8 mouse cellular contexts compared by ENCODE assay signal in the genomic region with DNA sequence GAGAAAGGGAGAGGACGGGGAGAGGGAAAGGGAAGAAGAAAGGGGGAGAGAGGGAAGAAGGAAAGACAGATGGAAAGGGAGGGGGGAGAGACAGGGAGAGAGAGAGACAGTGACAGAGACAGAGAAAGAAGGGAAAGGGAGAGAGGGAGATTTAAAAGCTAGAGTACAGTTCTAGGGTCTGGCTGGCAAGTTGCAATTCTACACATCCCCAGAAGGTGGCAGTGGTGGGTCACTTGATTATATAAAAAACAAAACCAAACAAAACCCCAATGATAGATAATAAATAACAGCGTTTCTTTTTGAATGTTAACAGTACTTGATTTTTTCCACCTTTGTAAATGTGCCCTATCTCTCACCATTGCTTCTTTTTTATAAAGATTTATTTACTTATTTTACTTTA. TPM values are rescaled to one million over a fixed set of nuclear protein-coding genes. Genes with fewer than 3 reads are reported as not detected.
DNase-seq lines count a peak whose midpoint lies in the region; ATAC-seq and TF ChIP-seq lines count a peak whose summit lies in the region.

No protein-coding gene starts in this region.

- H3K79me2 ChIP-seq in C2C12 (ENCODE audit: control insufficient read depth, insufficient read depth): no peaks in the 10 kb centered on the region

- H3K9me3 ChIP-seq in heart, embryonic 12.5 days (replicated peaks): no peaks in the 10 kb centered on the region
- no peaks in the 10 kb centered on the region for H3K9me3 ChIP-seq in embryonic facial prominence, embryonic 14.5 days (ENCODE audit: control insufficient read depth, low read length)
- no peaks in the 10 kb centered on the region for H3K9me3 ChIP-seq in midbrain, embryonic 11.5 days (ENCODE audit: control insufficient read depth, low read length)

- H3K4me3 ChIP-seq in heart, embryonic 12.5 days: no peak overlapping the region
- no peak overlapping the region for H3K4me3 ChIP-seq in C2C12 (ENCODE audit: insufficient read depth, poor library complexity, severe bottlenecking)
- H3K4me3 ChIP-seq in embryonic facial prominence, embryonic 14.5 days (ENCODE audit: low read depth, low read length): no peak overlapping the region
- H3K4me3 ChIP-seq in midbrain, embryonic 11.5 days (ENCODE audit: low read depth, low read length): no peak overlapping the region

- no peak overlapping the region for H3ac ChIP-seq in C2C12 (ENCODE audit: control insufficient read depth, insufficient read length, low read depth)

- no peak overlapping the region for H3K27ac ChIP-seq in heart, embryonic 12.5 days (ENCODE audit: poor library complexity, severe bottlenecking)
- H3K27ac ChIP-seq in embryonic facial prominence, embryonic 14.5 days (replicated peaks; ENCODE audit: low read depth, low read length): no peak overlapping the region
- H3K27ac ChIP-seq in midbrain, embryonic 11.5 days (ENCODE audit: low read depth, low read length): no peak overlapping the region

- no peaks in the 10 kb centered on the region for H3K36me3 ChIP-seq in heart, embryonic 12.5 days
- H3K36me3 ChIP-seq in C2C12 (ENCODE audit: control insufficient read depth, insufficient read depth): no peaks in the 10 kb centered on the region
- peaks cover 13% of the 10 kb centered on the region; the same call in 1 of the 2 replicates for H3K36me3 ChIP-seq in embryonic facial prominence, embryonic 14.5 days (ENCODE audit: control insufficient read depth, insufficient read depth, low read length)
- H3K36me3 ChIP-seq in midbrain, embryonic 11.5 days (ENCODE audit: control insufficient read depth, insufficient read depth, low read length): no peaks in the 10 kb centered on the region
- no peaks in the 10 kb centered on the region; the same call in none of the 2 replicates for H3K36me3 ChIP-seq in splenic B cell, adult 2 months (ENCODE audit: control insufficient read depth, insufficient read depth, low read length, poor library complexity, severe bottlenecking)

- no peak for ATAC-seq in heart, embryonic 12.5 days (ENCODE audit: insufficient number of reproducible peaks, low FRiP score)
- 0 out of 2 replicates have a peak, but pooled peaks have one; percentile 41 for ATAC-seq in embryonic facial prominence, embryonic 14.5 days (ENCODE audit: low read depth)
- ATAC-seq in midbrain, embryonic 11.5 days (ENCODE audit: low FRiP score): no peak

- peak; percentile 14 for TF ChIP-seq CTCF in C2C12 (IDR thresholded peaks at IDR 0.05; ENCODE audit: control insufficient read depth, insufficient read depth, insufficient read length)

- H3K79me3 ChIP-seq in C2C12 (ENCODE audit: low read depth): no peaks in the 10 kb centered on the region

- peak; percentile 65 for DNase-seq in heart, adult 8-10 months (ENCODE audit: low spot score)
- peak; percentile 45 for DNase-seq in adrenal gland, adult 2 months
- no peak for DNase-seq in embryonic facial prominence, embryonic 14.5 days (ENCODE audit: low spot score)
- DNase-seq in layer of hippocampus, postnatal 10 days (ENCODE audit: low spot score in 2 of 2): peak; percentile 72 to 79
- peak; percentile 92 for DNase-seq in midbrain, embryonic 11.5 days (ENCODE audit: low spot score, missing footprints)
- peak; percentile 76 for DNase-seq in splenic B cell, adult 2 months (ENCODE audit: low read depth, low spot score)

- no peak overlapping the region for H3K9ac ChIP-seq in heart, embryonic 12.5 days
- no peak overlapping the region for H3K9ac ChIP-seq in embryonic facial prominence, embryonic 14.5 days (ENCODE audit: low read depth, low read length)
- no peak overlapping the region for H3K9ac ChIP-seq in midbrain, embryonic 11.5 days (ENCODE audit: low read length)

- 0 out of 2 replicates have a peak, but pooled peaks cover 5% of the 10 kb centered on the region for H3K4me1 ChIP-seq in heart, embryonic 12.5 days (replicated peaks)
- no peaks in the 10 kb centered on the region for H3K4me1 ChIP-seq in embryonic facial prominence, embryonic 14.5 days (ENCODE audit: control insufficient read depth, insufficient read depth, low read length)
- no peaks in the 10 kb centered on the region for H3K4me1 ChIP-seq in midbrain, embryonic 11.5 days (ENCODE audit: control insufficient read depth, insufficient read depth, low read length)

- no peaks in the 10 kb centered on the region for H3K27me3 ChIP-seq in heart, embryonic 12.5 days (replicated peaks)
- H3K27me3 ChIP-seq in C2C12 (ENCODE audit: control insufficient read depth, insufficient read depth, insufficient read length): no peaks in the 10 kb centered on the region
- H3K27me3 ChIP-seq in embryonic facial prominence, embryonic 14.5 days (replicated peaks; ENCODE audit: control insufficient read depth, insufficient read depth, low read length): no peaks in the 10 kb centered on the region
- no peaks in the 10 kb centered on the region for H3K27me3 ChIP-seq in midbrain, embryonic 11.5 days (ENCODE audit: control insufficient read depth, insufficient read depth, low read length)
- H3K27me3 ChIP-seq in splenic B cell, adult 2 months (ENCODE audit: control insufficient read depth, insufficient read depth, low read length, poor library complexity, severe bottlenecking): no peaks in the 10 kb centered on the region

- H3K4me2 ChIP-seq in heart, embryonic 12.5 days: no peak overlapping the region
- no peak overlapping the region for H3K4me2 ChIP-seq in embryonic facial prominence, embryonic 14.5 days (ENCODE audit: low read depth, low read length)
- no peak overlapping the region for H3K4me2 ChIP-seq in midbrain, embryonic 11.5 days

- WGBS in heart, embryonic 12.5 days: 51% methylated on average over 2 of the region's 2 CpGs
- 36% methylated on average over 2 of the region's 2 CpGs for WGBS in embryonic facial prominence, embryonic 14.5 days
- WGBS in midbrain, embryonic 11.5 days: 53% methylated on average over 2 of the region's 2 CpGs

TF ChIP-seq in C2C12, 6 proteins besides CTCF, POLR2A, EP300 and RAD21:
- no peak for TF ChIP-seq MYOG (IDR thresholded peaks at IDR 0.05; ENCODE audit: control insufficient read depth, extremely low read depth, insufficient read length)
- TF ChIP-seq CEBPB (IDR thresholded peaks at IDR 0.05; ENCODE audit: low read depth): no peak
- TF ChIP-seq MAX (IDR thresholded peaks at IDR 0.05): no peak
- no peak for TF ChIP-seq USF1 (IDR thresholded peaks at IDR 0.05; ENCODE audit: low read depth)
- no peak for TF ChIP-seq FOSL1 (IDR thresholded peaks at IDR 0.05; ENCODE audit: insufficient read depth, low read length, poor library complexity, severe bottlenecking)
- TF ChIP-seq MYOD1 (IDR thresholded peaks at IDR 0.05; ENCODE audit: control insufficient read depth, insufficient read length, low read depth): no peak

RNA-seq across cellular contexts. Expression of a gene that starts 28.3 kb away (rescaled TPM):
- 10 to 100 TPM; 34.0 to 52.2 (median 36.9) TPM for total RNA-seq in heart, adult 8-10 months (2022)
- 37.8 and 40.8 TPM in 2 replicates for polyA plus RNA-seq in heart, embryonic 12.5 days (2016; fragmentation: Nextera tagmentation; extraction: Ambion mirVana)
- 20.0 TPM for polyA plus RNA-seq in C2C12 (2012; fragmentation: generic; extraction: Trizol)
- total RNA-seq in adrenal gland, adult 2 months (2021): 10 to 100 TPM; 28.7 to 33.0 TPM
- 30.2 and 48.8 TPM in 2 replicates for polyA plus RNA-seq in adrenal gland, adult 2 months (2012; rRNA removed)
- 54.0 and 56.5 TPM in 2 replicates for polyA plus RNA-seq in embryonic facial prominence, embryonic 14.5 days (2014; fragmentation: Nextera tagmentation; extraction: Ambion mirVana)
- 10 to 100 TPM in 1 of 2 experiments, 1 to 10 TPM in 1; 9.6 to 13.5 TPM for total RNA-seq in layer of hippocampus, postnatal 10 days (2021)
- 43.3 and 46.4 TPM in 2 replicates for polyA plus RNA-seq in midbrain, embryonic 11.5 days (2014; fragmentation: Nextera tagmentation; extraction: Ambion mirVana)
